9 mouse cellular contexts compared by ENCODE assay signal in genomic region chr7:120844689-120845088, GRCm38 (mm10). TPM values are rescaled to one million over a fixed set of nuclear protein-coding genes. Genes with fewer than 3 reads are reported as not detected.
DNase-seq lines count a peak whose midpoint lies in the region; ATAC-seq and TF ChIP-seq lines count a peak whose summit lies in the region.
"Had no signal": no experiment of that assay in that cellular context is flagged by ENCODE, and none has a peak within 500 bp of the region (broad histone marks: within the 10 kb centered on the region; RNA-seq: fewer than 3 reads in every experiment).

No protein-coding gene starts in this region.

- H3K27me3 ChIP-seq in heart, embryonic 13.5 days (replicated peaks), result peaks cover 9% of the 10 kb centered on the region; the same call in 1 of the 2 replicates
- H3K27me3 ChIP-seq in hindbrain, embryonic 13.5 days, result no peaks in the 10 kb centered on the region
- H3K27me3 ChIP-seq in midbrain, embryonic 12.5 days, result peaks cover 18% of the 10 kb centered on the region
- no peaks in the 10 kb centered on the region for H3K27me3 ChIP-seq in kidney, adult 2 months (replicated peaks; ENCODE audit: control insufficient read depth, insufficient read depth, low read length)

- H3K4me3 ChIP-seq in heart, embryonic 13.5 days, result peak overlapping the region; percentile 90
- H3K4me3 ChIP-seq in hindbrain, embryonic 13.5 days, result peak overlapping the region; percentile 76
- H3K4me3 ChIP-seq in midbrain, embryonic 12.5 days, result peak overlapping the region; percentile 64; the same call in 1 of the 2 replicates
- H3K4me3 ChIP-seq in kidney, adult 2 months (ENCODE audit: insufficient read depth, low read depth, low read length), result no peak overlapping the region

- no peak overlapping the region for H3K27ac ChIP-seq in heart, embryonic 13.5 days (replicated peaks)
- no peak overlapping the region for H3K27ac ChIP-seq in hindbrain, embryonic 13.5 days
- H3K27ac ChIP-seq in midbrain, embryonic 12.5 days (replicated peaks), result no peak overlapping the region
- no peak overlapping the region for H3K27ac ChIP-seq in kidney, adult 2 months (ENCODE audit: insufficient read depth, low read depth, low read length)

- no peak for ATAC-seq in heart, embryonic 13.5 days (ENCODE audit: extremely low read depth, insufficient number of reproducible peaks, low FRiP score, low TSS enrichment)
- no peak for ATAC-seq in hindbrain, embryonic 13.5 days (ENCODE audit: low FRiP score)
- no peak for ATAC-seq in midbrain, embryonic 12.5 days (ENCODE audit: low FRiP score, low read depth)

- H3K9ac ChIP-seq in heart, embryonic 13.5 days, result peak overlapping the region; percentile 92
- H3K9ac ChIP-seq in hindbrain, embryonic 13.5 days, result peak overlapping the region; percentile 90
- peak overlapping the region; percentile 64; the same call in 1 of the 2 replicates for H3K9ac ChIP-seq in midbrain, embryonic 12.5 days (replicated peaks)

- no peak for TF ChIP-seq CTCF in kidney, adult 2 months (conservative IDR thresholded peaks at IDR 0.05; ENCODE audit: insufficient read depth, insufficient read length, low read depth, low read length)

- peaks cover 24% of the 10 kb centered on the region for H3K4me1 ChIP-seq in heart, embryonic 13.5 days
- peaks cover 20% of the 10 kb centered on the region for H3K4me1 ChIP-seq in hindbrain, embryonic 13.5 days (replicated peaks)
- H3K4me1 ChIP-seq in midbrain, embryonic 12.5 days, result peaks cover 18% of the 10 kb centered on the region
- no peaks in the 10 kb centered on the region for H3K4me1 ChIP-seq in kidney, adult 2 months (ENCODE audit: control insufficient read depth, insufficient read depth, low read length)

- no peak for TF ChIP-seq POLR2A in kidney, adult 2 months (IDR thresholded peaks at IDR 0.05; ENCODE audit: low read depth, low read length)

- H3K4me2 ChIP-seq in heart, embryonic 13.5 days, result peak overlapping the region; percentile 89
- H3K4me2 ChIP-seq in hindbrain, embryonic 13.5 days, result peak overlapping the region; percentile 79
- peak overlapping the region; percentile 66 for H3K4me2 ChIP-seq in midbrain, embryonic 12.5 days (replicated peaks)

- H3K9me3 ChIP-seq in heart, embryonic 13.5 days, result no peaks in the 10 kb centered on the region
- H3K9me3 ChIP-seq in hindbrain, embryonic 13.5 days, result no peaks in the 10 kb centered on the region
- H3K9me3 ChIP-seq in midbrain, embryonic 12.5 days, result no peaks in the 10 kb centered on the region

- 40% methylated on average over 9 of the region's 9 CpGs for WGBS in heart, embryonic 13.5 days
- WGBS in hindbrain, embryonic 13.5 days, result 8% methylated on average over 9 of the region's 9 CpGs
- WGBS in midbrain, embryonic 12.5 days, result 4% methylated on average over 9 of the region's 9 CpGs
- WGBS in kidney, adult 2 months, result 72% methylated on average over 9 of the region's 9 CpGs

- no peak for DNase-seq in heart, adult 11 months
- DNase-seq in ZHBTc4 (ENCODE audit: low read depth, low spot score), result peak; percentile 59
- no peak for DNase-seq in right cerebral cortex, postnatal 25 days
- DNase-seq in cerebellum, postnatal 10 days, result no peak
- no peak for DNase-seq in kidney, adult 2 months
- DNase-seq: lung, postnatal 36 days had no signal

- H3K36me3 ChIP-seq in heart, embryonic 13.5 days, result peaks cover 5% of the 10 kb centered on the region; the same call in 1 of the 2 replicates
- peaks cover 5% of the 10 kb centered on the region; the same call in 1 of the 2 replicates for H3K36me3 ChIP-seq in hindbrain, embryonic 13.5 days
- no peaks in the 10 kb centered on the region for H3K36me3 ChIP-seq in midbrain, embryonic 12.5 days
- H3K36me3 ChIP-seq in kidney, adult 2 months (ENCODE audit: control insufficient read depth, insufficient read depth, low read length), result no peaks in the 10 kb centered on the region

RNA-seq across cellular contexts. Expression of gene Eef2k, which starts 2.1 kb away (rescaled TPM):
- 16.3 and 16.9 TPM in 2 replicates for polyA plus RNA-seq in heart, embryonic 13.5 days (2015; fragmentation: Nextera tagmentation; extraction: Ambion mirVana)
- polyA plus RNA-seq in hindbrain, embryonic 13.5 days (2015; fragmentation: Nextera tagmentation; extraction: Ambion mirVana), result 26.0 and 26.4 TPM in 2 replicates
- 27.9 and 29.6 TPM in 2 replicates for polyA plus RNA-seq in midbrain, embryonic 12.5 days (2016; fragmentation: Nextera tagmentation; extraction: Ambion mirVana)
- 5.5 and 6.4 TPM in 2 replicates for polyA plus RNA-seq in kidney, adult 2 months (2012; rRNA removed)

RNA-seq across cellular contexts. Expression of gene Gm5737, which starts 32.5 kb away (rescaled TPM):
- polyA plus RNA-seq in heart, embryonic 13.5 days (2015; fragmentation: Nextera tagmentation; extraction: Ambion mirVana), result not detected in 2 replicates
- polyA plus RNA-seq in hindbrain, embryonic 13.5 days (2015; fragmentation: Nextera tagmentation; extraction: Ambion mirVana), result not detected in 2 replicates
- polyA plus RNA-seq in midbrain, embryonic 12.5 days (2016; fragmentation: Nextera tagmentation; extraction: Ambion mirVana), result not detected in 2 replicates
- polyA plus RNA-seq in kidney, adult 2 months (2012; rRNA removed), result not detected in 2 replicates
